Mouse (Mus musculus): ENCODE data around the gene Mllt3.

Mllt3 gene

GRCm38 (mm10) chr4:87893498-87893897, 139.7 kb downstream of the Mllt3 start:
- no peak overlapping the region for H3K4me3 ChIP-seq (replicated peaks; ENCODE audit: low read length)
- H3K27me3 ChIP-seq (ENCODE audit: insufficient read depth, low read length), result no peaks in the 10 kb centered on the region
- TF ChIP-seq POU5F1 (IDR thresholded peaks at IDR 0.05; ENCODE audit: borderline replicate concordance, low read length) (no peak), CTCF (conservative IDR thresholded peaks at IDR 0.05; ENCODE audit: low read length) (no peak), NANOG (IDR thresholded peaks at IDR 0.05; ENCODE audit: borderline replicate concordance, low read length) (no peak)
- peaks cover 4% of the 10 kb centered on the region for H3K9me3 ChIP-seq (ENCODE audit: low read length)
- no peaks in the 10 kb centered on the region for H3K4me1 ChIP-seq (replicated peaks; ENCODE audit: low read depth, low read length)
- no peaks in the 10 kb centered on the region for H3K36me3 ChIP-seq (ENCODE audit: insufficient read depth, low read length)

GRCm38 (mm10) chr4:87893012-87893411, 140.2 kb downstream of the Mllt3 start:
- Histone ChIP-seq H3K36me3 (ENCODE audit: insufficient read depth, low read length) (no peaks in the 10 kb centered on the region), H3K27me3 (ENCODE audit: insufficient read depth, low read length) (no peaks in the 10 kb centered on the region), H3K9me3 (ENCODE audit: low read length) (no peaks in the 10 kb centered on the region), H3K4me1 (replicated peaks; ENCODE audit: low read depth, low read length) (no peaks in the 10 kb centered on the region), H3K4me3 (replicated peaks; ENCODE audit: low read length) (no peak overlapping the region)
- TF ChIP-seq CTCF (conservative IDR thresholded peaks at IDR 0.05; ENCODE audit: low read length), result no peak
- no peak for TF ChIP-seq NANOG (IDR thresholded peaks at IDR 0.05; ENCODE audit: borderline replicate concordance, low read length)
- TF ChIP-seq POU5F1 (IDR thresholded peaks at IDR 0.05; ENCODE audit: borderline replicate concordance, low read length), result no peak

- no peak for TF ChIP-seq NANOG (IDR thresholded peaks at IDR 0.05; ENCODE audit: borderline replicate concordance, low read length)
- TF ChIP-seq CTCF (conservative IDR thresholded peaks at IDR 0.05; ENCODE audit: low read length), result no peak
- TF ChIP-seq POU5F1 (IDR thresholded peaks at IDR 0.05; ENCODE audit: borderline replicate concordance, low read length), result no peak
- H3K36me3 ChIP-seq (ENCODE audit: insufficient read depth, low read length), result no peaks in the 10 kb centered on the region
- H3K4me3 ChIP-seq (replicated peaks; ENCODE audit: low read length), result no peak overlapping the region
- H3K27me3 ChIP-seq (ENCODE audit: insufficient read depth, low read length), result no peaks in the 10 kb centered on the region
- no peaks in the 10 kb centered on the region for H3K9me3 ChIP-seq (ENCODE audit: low read length)
- H3K4me1 ChIP-seq (replicated peaks; ENCODE audit: low read depth, low read length), result peaks cover 4% of the 10 kb centered on the region
Observed at GRCm38 (mm10) chr4:87883225-87883875, 149.8 kb downstream of the Mllt3 start.

- Histone ChIP-seq H3K9me3 (ENCODE audit: low read length) (no peaks in the 10 kb centered on the region), H3K36me3 (ENCODE audit: insufficient read depth, low read length) (no peaks in the 10 kb centered on the region), H3K4me3 (replicated peaks; ENCODE audit: low read length) (no peak overlapping the region), H3K4me1 (replicated peaks; ENCODE audit: low read depth, low read length) (peaks cover 4% of the 10 kb centered on the region), H3K27me3 (ENCODE audit: insufficient read depth, low read length) (no peaks in the 10 kb centered on the region)
- TF ChIP-seq NANOG (IDR thresholded peaks at IDR 0.05; ENCODE audit: borderline replicate concordance, low read length) (no peak), CTCF (conservative IDR thresholded peaks at IDR 0.05; ENCODE audit: low read length) (no peak), POU5F1 (IDR thresholded peaks at IDR 0.05; ENCODE audit: borderline replicate concordance, low read length) (no peak)
Observed at GRCm38 (mm10) chr4:87881995-87882394, 151.2 kb downstream of the Mllt3 start.

GRCm38 (mm10) chr4:87881583-87881982, 151.6 kb downstream of the Mllt3 start:
- H3K4me1 ChIP-seq (replicated peaks; ENCODE audit: low read depth, low read length), result peaks cover 4% of the 10 kb centered on the region
- no peak overlapping the region for H3K4me3 ChIP-seq (replicated peaks; ENCODE audit: low read length)
- H3K36me3 ChIP-seq (ENCODE audit: insufficient read depth, low read length), result no peaks in the 10 kb centered on the region
- no peaks in the 10 kb centered on the region for H3K27me3 ChIP-seq (ENCODE audit: insufficient read depth, low read length)
- no peaks in the 10 kb centered on the region for H3K9me3 ChIP-seq (ENCODE audit: low read length)
- no peak for TF ChIP-seq POU5F1 (IDR thresholded peaks at IDR 0.05; ENCODE audit: borderline replicate concordance, low read length)
- TF ChIP-seq CTCF (conservative IDR thresholded peaks at IDR 0.05; ENCODE audit: low read length), result no peak
- TF ChIP-seq NANOG (IDR thresholded peaks at IDR 0.05; ENCODE audit: borderline replicate concordance, low read length), result no peak

GRCm38 (mm10) chr4:87880297-87880696, 152.9 kb downstream of the Mllt3 start:
- Histone ChIP-seq H3K36me3 (ENCODE audit: insufficient read depth, low read length) (no peaks in the 10 kb centered on the region), H3K9me3 (ENCODE audit: low read length) (no peaks in the 10 kb centered on the region), H3K27me3 (ENCODE audit: insufficient read depth, low read length) (no peaks in the 10 kb centered on the region), H3K4me1 (replicated peaks; ENCODE audit: low read depth, low read length) (peaks cover 4% of the 10 kb centered on the region), H3K4me3 (replicated peaks; ENCODE audit: low read length) (no peak overlapping the region)
- no peak for TF ChIP-seq POU5F1 (IDR thresholded peaks at IDR 0.05; ENCODE audit: borderline replicate concordance, low read length)
- TF ChIP-seq NANOG (IDR thresholded peaks at IDR 0.05; ENCODE audit: borderline replicate concordance, low read length), result no peak
- no peak for TF ChIP-seq CTCF (conservative IDR thresholded peaks at IDR 0.05; ENCODE audit: low read length)

- no peaks in the 10 kb centered on the region for H3K36me3 ChIP-seq (ENCODE audit: insufficient read depth, low read length)
- no peaks in the 10 kb centered on the region for H3K9me3 ChIP-seq (ENCODE audit: low read length)
- peaks cover 4% of the 10 kb centered on the region for H3K4me1 ChIP-seq (replicated peaks; ENCODE audit: low read depth, low read length)
- H3K4me3 ChIP-seq (replicated peaks; ENCODE audit: low read length), result no peak overlapping the region
- no peaks in the 10 kb centered on the region for H3K27me3 ChIP-seq (ENCODE audit: insufficient read depth, low read length)
- no peak for TF ChIP-seq POU5F1 (IDR thresholded peaks at IDR 0.05; ENCODE audit: borderline replicate concordance, low read length)
- TF ChIP-seq CTCF (conservative IDR thresholded peaks at IDR 0.05; ENCODE audit: low read length), result no peak
- TF ChIP-seq NANOG (IDR thresholded peaks at IDR 0.05; ENCODE audit: borderline replicate concordance, low read length), result no peak
Observed at GRCm38 (mm10) chr4:87878701-87879100, 154.5 kb downstream of the Mllt3 start.

GRCm38 (mm10) chr4:87870563-87870962, 162.6 kb downstream of the Mllt3 start:
- H3K9me3 ChIP-seq (ENCODE audit: low read length), result no peaks in the 10 kb centered on the region
- no peaks in the 10 kb centered on the region for H3K36me3 ChIP-seq (ENCODE audit: insufficient read depth, low read length)
- no peaks in the 10 kb centered on the region for H3K4me1 ChIP-seq (replicated peaks; ENCODE audit: low read depth, low read length)
- TF ChIP-seq CTCF (conservative IDR thresholded peaks at IDR 0.05; ENCODE audit: low read length) (no peak), POU5F1 (IDR thresholded peaks at IDR 0.05; ENCODE audit: borderline replicate concordance, low read length) (no peak), NANOG (IDR thresholded peaks at IDR 0.05; ENCODE audit: borderline replicate concordance, low read length) (no peak)
- no peaks in the 10 kb centered on the region for H3K27me3 ChIP-seq (ENCODE audit: insufficient read depth, low read length)
- H3K4me3 ChIP-seq (replicated peaks; ENCODE audit: low read length), result no peak overlapping the region

- TF ChIP-seq NANOG (IDR thresholded peaks at IDR 0.05; ENCODE audit: borderline replicate concordance, low read length) (no peak), CTCF (conservative IDR thresholded peaks at IDR 0.05; ENCODE audit: low read length) (no peak), POU5F1 (IDR thresholded peaks at IDR 0.05; ENCODE audit: borderline replicate concordance, low read length) (no peak)
- no peaks in the 10 kb centered on the region for H3K36me3 ChIP-seq (ENCODE audit: insufficient read depth, low read length)
- no peaks in the 10 kb centered on the region for H3K9me3 ChIP-seq (ENCODE audit: low read length)
- H3K4me3 ChIP-seq (replicated peaks; ENCODE audit: low read length), result no peak overlapping the region
- no peaks in the 10 kb centered on the region for H3K4me1 ChIP-seq (replicated peaks; ENCODE audit: low read depth, low read length)
- no peaks in the 10 kb centered on the region for H3K27me3 ChIP-seq (ENCODE audit: insufficient read depth, low read length)
Observed at GRCm38 (mm10) chr4:87866564-87866963, 166.6 kb downstream of the Mllt3 start.
